Mouse (Mus musculus) CH12.LX (cell line): ENCODE results near the gene Wscd1. TPM values are rescaled to one million over a fixed set of nuclear protein-coding genes. Genes with fewer than 3 reads are reported as not detected.

ENCODE experiments used
- DNase-seq: peaks from one replicate; pipeline ENCODE4 v3.0.0-alpha.2; 2013; ENCODE audit errors: extremely low read depth
- H3K27ac ChIP-seq: 2 replicates; pipeline ENCODE4 v1.5.1; 2012; ENCODE audit warnings: low read depth, mild to moderate bottlenecking, control low read depth, moderate library complexity; ENCODE audit not compliant: insufficient read depth
- H3K27me3 ChIP-seq: replicated peaks from 2 replicates; pipeline ENCODE3; 2012; ENCODE audit warnings: inconsistent platforms
- H3K36me3 ChIP-seq, 2 experiments: replicated peaks in 1 of 2; 2 replicates each; pipeline versions ENCODE3 to v1.6.1; 2012; ENCODE audit warnings: inconsistent platforms in 1 of 2, low read length in 1 of 2, mild to moderate bottlenecking in 1 of 2, mixed read lengths in 1 of 2, moderate library complexity in 1 of 2; ENCODE audit not compliant: control insufficient read depth in 1 of 2, insufficient read depth in 1 of 2
- H3K4me1 ChIP-seq, 2 experiments: 2 replicates each; pipeline ENCODE4 v1.6.1; 2012; ENCODE audit warnings: inconsistent platforms in 1 of 2, moderate library complexity in 1 of 2; ENCODE audit not compliant: insufficient read depth in 2 of 2, control insufficient read depth in 1 of 2
- H3K4me2 ChIP-seq: 2 replicates; pipeline ENCODE4 v1.6.1; 2012; ENCODE audit warnings: low read depth, mild to moderate bottlenecking, control low read depth; ENCODE audit not compliant: poor library complexity, insufficient read depth, severe bottlenecking
- H3K4me3 ChIP-seq, 3 experiments: fragments of 150-350 bp in 1 of 3; sonication (generic) in 1 of 3; replicated peaks in 1 of 3; 2 replicates each; pipeline versions ENCODE3 to v1.5.1; 2011 to 2012; ENCODE audit warnings: low read depth in 2 of 3, low read length in 2 of 3, mild to moderate bottlenecking in 2 of 3, moderate library complexity in 2 of 3, control low read depth in 1 of 3, improper control_type of control experiment in 1 of 3, inconsistent platforms in 1 of 3, mixed read lengths in 1 of 3; ENCODE audit not compliant: poor library complexity in 1 of 3
- H3K79me2 ChIP-seq: replicated peaks from 2 replicates; pipeline ENCODE4 v1.6.1; 2012; ENCODE audit warnings: mild to moderate bottlenecking, moderate library complexity; ENCODE audit not compliant: control insufficient read depth, poor library complexity, insufficient read depth, severe bottlenecking; ENCODE audit errors: extremely low read depth
- H3K9ac ChIP-seq: 2 replicates; pipeline ENCODE4 v1.6.1; 2012; ENCODE audit warnings: low read depth, mild to moderate bottlenecking, control low read depth, moderate library complexity; ENCODE audit not compliant: insufficient read depth
- H3K9me3 ChIP-seq: replicated peaks from 2 replicates; pipeline ENCODE3; 2012; ENCODE audit warnings: low read length, inconsistent platforms, mixed read lengths
- CHD2 ChIP-seq: IDR thresholded peaks from 2 replicates; pipeline ENCODE4 v1.6.1; 2011; ENCODE audit warnings: low read length, improper control_type of control experiment
- CTCF ChIP-seq, 2 experiments: IDR thresholded peaks in 1 of 2; conservative IDR thresholded peaks in 1 of 2; 2 replicates each; pipeline ENCODE4 v1.5.1; 2011 to 2012; ENCODE audit warnings: low read depth in 2 of 2, low read length in 2 of 2, improper control_type of control experiment in 1 of 2, inconsistent platforms in 1 of 2, mild to moderate bottlenecking in 1 of 2, moderate library complexity in 1 of 2
- E2F4 ChIP-seq: IDR thresholded peaks from 2 replicates; pipeline ENCODE4 v1.6.1; 2011; ENCODE audit warnings: low read depth, low read length, improper control_type of control experiment; ENCODE audit not compliant: insufficient replicate concordance
- EP300 ChIP-seq: IDR thresholded peaks from 2 replicates; pipeline ENCODE4 v1.6.1; 2011; ENCODE audit warnings: low read length, improper control_type of control experiment
- HCFC1 ChIP-seq: IDR thresholded peaks from 2 replicates; pipeline ENCODE4 v1.6.1; 2012; ENCODE audit warnings: low read depth, mild to moderate bottlenecking, inconsistent platforms, low read length, improper control_type of control experiment
- IRF4 ChIP-seq: IDR thresholded peaks from 2 replicates; pipeline ENCODE4 v1.6.1; 2014; ENCODE audit warnings: low read depth, mild to moderate bottlenecking, inconsistent platforms, low read length, improper control_type of control experiment
- MAX ChIP-seq: IDR thresholded peaks from 2 replicates; pipeline ENCODE4 v1.6.1; 2011; ENCODE audit warnings: low read length, improper control_type of control experiment
- NELFE ChIP-seq: IDR thresholded peaks from 2 replicates; pipeline ENCODE4 v1.6.1; 2011; ENCODE audit warnings: low read depth, low read length, improper control_type of control experiment
- PAX5 ChIP-seq: IDR thresholded peaks from 2 replicates; pipeline ENCODE4 v1.6.1; 2012; ENCODE audit warnings: low read length, inconsistent platforms, mixed read lengths
- POLR2A ChIP-seq: IDR thresholded peaks from 2 replicates; pipeline ENCODE4 v1.6.1; 2011; ENCODE audit warnings: low read depth, mild to moderate bottlenecking, improper control_type of control experiment, low read length
- POLR2AphosphoS2 ChIP-seq: IDR thresholded peaks from 2 replicates; pipeline ENCODE4 v1.6.1; 2011; ENCODE audit warnings: low read depth, low read length, improper control_type of control experiment
- RAD21 ChIP-seq: IDR thresholded peaks from 2 replicates; pipeline ENCODE4 v1.6.1; 2011; ENCODE audit warnings: low read depth, mild to moderate bottlenecking, low read length, improper control_type of control experiment, moderate library complexity
- SMC3 ChIP-seq: IDR thresholded peaks from 2 replicates; pipeline ENCODE4 v1.6.1; 2011; ENCODE audit warnings: low read depth, low read length, improper control_type of control experiment
- TCF12 ChIP-seq: IDR thresholded peaks from 2 replicates; pipeline ENCODE4 v1.6.1; 2014; ENCODE audit warnings: low read depth, mild to moderate bottlenecking, inconsistent platforms, low read length, improper control_type of control experiment
- UBTF ChIP-seq: IDR thresholded peaks from 2 replicates; pipeline ENCODE4 v1.6.1; 2012; ENCODE audit warnings: low read depth, mild to moderate bottlenecking, inconsistent platforms, low read length, improper control_type of control experiment, moderate library complexity
- USF1 ChIP-seq: IDR thresholded peaks from 2 replicates; pipeline ENCODE4 v1.6.1; 2014; ENCODE audit warnings: low read depth, mild to moderate bottlenecking, inconsistent platforms, low read length, improper control_type of control experiment
- ZC3H11A ChIP-seq: IDR thresholded peaks from 2 replicates; pipeline ENCODE4 v1.6.1; 2012; ENCODE audit warnings: low read depth, mild to moderate bottlenecking, inconsistent platforms, low read length, improper control_type of control experiment
- dilution Hi-C: fragments of 300-500 bp; cut with MboI; formaldehyde crosslinking; loops from 2 replicates; pipeline ENCODE4 v1.14.3; 2020; ENCODE audit warnings: low sequenced_read_pairs; ENCODE audit not compliant: extremely low pct_unique_long_range_greater_than_20kb, extremely low pct_ligation_motif_present
- in situ Hi-C: fragments of 300-500 bp; cut with MboI; formaldehyde crosslinking; loops from 3 replicates; pipeline ENCODE4 v1.14.3; 2019; ENCODE audit warnings: low sequenced_read_pairs, low pct_ligation_motif_present, low pct_unique_long_range_greater_than_20kb, mixed read lengths
- polyA plus RNA-seq: library from polyadenylated mRNA; unstranded; fragments of >175 nt; gene quantifications from 2 replicates; pipeline ENCODE4 v1.2.1, GENCODE M21; 2012; ENCODE audit warnings: low read depth; ENCODE audit not compliant: insufficient read length
- total RNA-seq, 2 experiments: library from RNA; depleted of rRNA; stranded (reverse); fragments of 300-350 nt in 1 of 2; fragments of >200 nt in 1 of 2; gene quantifications; 2 replicates each; pipeline ENCODE4 v1.2.3; 2012 to 2014

The Wscd1 gene
- total and polyA plus RNA-seq, 3 experiments, result not detected

GRCm38 (mm10) chr11:71737106-71737505 is 12.6 kb upstream of the Wscd1 start:
- Histone ChIP-seq H3K9ac (no peak overlapping the region), H3K27ac (no peak overlapping the region), H3K79me2 (no peaks in the 10 kb centered on the region), H3K36me3 (no peaks in the 10 kb centered on the region), H3K4me1 (peaks cover 2 to 3% of the 10 kb centered on the region in 2 experiments; a peak in 3 of 4 replicates)
- DNase-seq, result peak; percentile 29
- in situ Hi-C loops (no loop called here), dilution Hi-C loops (no loop called here)
- TF ChIP-seq HCFC1, result no peak
- TF ChIP-seq CHD2, result no peak
- no peak for TF ChIP-seq EP300
- TF ChIP-seq SMC3, result peak; percentile 80
- no peak for TF ChIP-seq POLR2A
- no peak for TF ChIP-seq NELFE
- no peak for TF ChIP-seq ZC3H11A
- TF ChIP-seq USF1, result no peak
- peak; percentile 56 for TF ChIP-seq RAD21
- TF ChIP-seq CTCF (conservative IDR thresholded peaks at IDR 0.05 in 1 of 2, IDR thresholded peaks at IDR 0.05 in 1 of 2; ENCODE audit: low read depth in 2 of 2, low read length in 2 of 2), result peak; percentile 11 to 78; a peak in 2 of 4 replicates
- TF ChIP-seq MAX, result no peak
- TF ChIP-seq, all 38 proteins: peak for 3
- Histone ChIP-seq H3K27me3 (peaks cover 88% of the 10 kb centered on the region), H3K9me3 (peaks cover 2% of the 10 kb centered on the region), H3K4me3 (no peak overlapping the region), H3K4me2 (no peak overlapping the region)

- Histone ChIP-seq H3K4me2 (no peak overlapping the region), H3K4me1 (no peaks in the 10 kb centered on the region), H3K4me3 (no peak overlapping the region), H3K36me3 (no peaks in the 10 kb centered on the region), H3K27ac (no peak overlapping the region), H3K9ac (no peak overlapping the region), H3K27me3 (peaks cover 93% of the 10 kb centered on the region), H3K79me2 (no peaks in the 10 kb centered on the region), H3K9me3 (peaks cover 2% of the 10 kb centered on the region)
- DNase-seq, result no peak
- TF ChIP-seq HCFC1 (no peak), PAX5 (no peak), TCF12 (no peak), E2F4 (no peak), IRF4 (no peak), POLR2AphosphoS2 (no peak), UBTF (no peak), SMC3 (no peak)
- in situ Hi-C loops (no loop called here), dilution Hi-C loops (no loop called here)
Measured at GRCm38 (mm10) chr11:71738501-71739045, 11.1 kb upstream of the Wscd1 start.
